Mouse (Mus musculus): Measurements from ENCODE around the gene Icam1. TPM values are rescaled to one million over a fixed set of nuclear protein-coding genes. Genes with fewer than 3 reads are reported as not detected.
A peak's percentile ranks its signal among the peaks of the same experiment; 100 is the strongest.
"Not testable (repeated sequence)": the region's sequence is repeated elsewhere in the genome, so short reads cannot be mapped to it uniquely, and the experiment has no call there.

Gene Icam1
- total and polyA plus RNA-seq, 2 experiments from 2014 or later = 4.3 to 4.4 TPM

DNA sequence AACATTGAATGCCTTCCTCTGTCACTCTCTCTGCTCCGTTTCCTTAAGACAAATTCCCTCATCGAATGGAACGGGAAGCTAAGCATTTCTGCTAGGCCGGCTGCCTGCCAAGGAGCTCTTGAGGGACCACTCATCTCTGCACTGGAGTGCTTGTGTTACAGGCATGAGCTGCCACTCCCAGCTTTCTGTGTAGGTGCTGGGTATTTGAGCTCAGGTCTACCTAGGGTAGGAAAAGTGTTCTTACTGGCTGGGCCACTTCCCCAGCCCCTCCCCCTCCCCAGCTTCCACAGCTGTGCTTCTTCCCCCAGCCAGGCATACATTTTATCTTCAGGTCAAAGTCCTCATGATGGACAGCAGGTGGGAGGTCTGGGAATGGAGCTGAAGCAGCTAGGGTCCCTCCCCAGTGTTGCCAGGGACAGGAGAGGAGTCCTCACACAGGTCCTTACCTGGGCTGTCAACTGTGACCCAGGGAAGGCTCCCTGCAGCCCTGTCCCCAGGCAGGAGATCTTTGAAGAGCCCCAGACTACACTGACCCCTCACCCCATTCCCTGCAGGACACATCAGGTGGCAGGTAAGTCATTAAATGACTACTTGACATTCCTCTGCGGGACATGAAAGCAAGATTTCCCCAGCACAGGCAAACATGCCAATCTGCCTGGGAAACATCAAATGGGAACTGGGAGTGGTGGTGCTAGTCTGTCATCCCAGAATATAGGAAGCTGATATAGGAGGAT, 22.5 kb upstream of the Icam1 start:
- Histone ChIP-seq H3K27ac (no peak overlapping the region), H3K36me3 (ENCODE audit: insufficient read depth, low read length) (no peaks in the 10 kb centered on the region), H3K4me3 (ENCODE audit: low read length) (no peak overlapping the region), H3K9me3 (ENCODE audit: low read length) (no peaks in the 10 kb centered on the region), H3K4me2 (ENCODE audit: low read depth, low read length) (no peak overlapping the region), H3K9ac (replicated peaks; ENCODE audit: low read length) (no peak overlapping the region), H3K27me3 (ENCODE audit: insufficient read depth, low read length) (no peaks in the 10 kb centered on the region), H3K4me1 (ENCODE audit: insufficient read depth, low read length) (no peaks in the 10 kb centered on the region)
- 49% methylated on average over 5 of the region's 5 CpGs for WGBS
- no peak for TF ChIP-seq CTCF (IDR thresholded peaks at IDR 0.05; ENCODE audit: low read depth)
- no peak for ATAC-seq
- DNase-seq (ENCODE audit: low spot score) = no peak

GRCm38 (mm10) chr9:20995069-20995468, 20.7 kb upstream of the Icam1 start:
- 68% methylated on average over 3 of the region's 3 CpGs for WGBS
- Histone ChIP-seq H3K9ac (replicated peaks; ENCODE audit: low read length) (no peak overlapping the region), H3K27me3 (ENCODE audit: insufficient read depth, low read length) (no peaks in the 10 kb centered on the region), H3K27ac (no peak overlapping the region), H3K9me3 (ENCODE audit: low read length) (no peaks in the 10 kb centered on the region), H3K4me2 (ENCODE audit: low read depth, low read length) (no peak overlapping the region), H3K4me1 (ENCODE audit: insufficient read depth, low read length) (no peaks in the 10 kb centered on the region), H3K36me3 (ENCODE audit: insufficient read depth, low read length) (no peaks in the 10 kb centered on the region), H3K4me3 (ENCODE audit: low read length) (no peak overlapping the region)
- DNase-seq (ENCODE audit: low spot score) (no peak), ATAC-seq (no peak)
- TF ChIP-seq CTCF (IDR thresholded peaks at IDR 0.05; ENCODE audit: low read depth) = no peak

DNA sequence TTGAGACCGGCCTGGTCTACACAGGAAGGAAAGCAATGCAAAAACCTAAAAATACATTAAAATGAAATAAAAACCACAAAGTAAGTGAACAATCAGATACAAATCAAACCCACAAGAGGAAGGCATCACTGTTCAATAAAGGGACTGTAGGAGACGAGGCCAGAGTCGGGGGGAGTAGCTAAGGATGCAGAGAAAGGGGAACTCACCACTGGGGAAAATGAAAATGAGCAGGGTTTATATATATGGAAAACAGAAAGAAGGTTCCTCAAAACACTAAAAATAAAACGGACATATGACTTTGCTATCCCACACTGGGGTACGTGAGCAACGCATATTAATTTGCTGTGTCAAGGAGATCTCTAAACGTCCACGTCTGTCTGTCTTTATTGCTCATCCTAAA, 18.7 kb upstream of the Icam1 start:
- no peak for DNase-seq (ENCODE audit: low spot score)
- Histone ChIP-seq H3K4me1 (ENCODE audit: insufficient read depth, low read length) (no peaks in the 10 kb centered on the region), H3K27me3 (ENCODE audit: insufficient read depth, low read length) (no peaks in the 10 kb centered on the region), H3K9me3 (ENCODE audit: low read length) (no peaks in the 10 kb centered on the region), H3K9ac (replicated peaks; ENCODE audit: low read length) (no peak overlapping the region), H3K4me2 (ENCODE audit: low read depth, low read length) (no peak overlapping the region), H3K27ac (no peak overlapping the region), H3K4me3 (ENCODE audit: low read length) (no peak overlapping the region), H3K36me3 (ENCODE audit: insufficient read depth, low read length) (no peaks in the 10 kb centered on the region)
- WGBS = 92% methylated on average over 8 of the region's 8 CpGs
- no peak for ATAC-seq
- no peak for TF ChIP-seq CTCF (IDR thresholded peaks at IDR 0.05; ENCODE audit: low read depth)

GRCm38 (mm10) chr9:20998337-20998736, 17.4 kb upstream of the Icam1 start:
- not testable (repeated sequence) for H3K9ac ChIP-seq (replicated peaks; ENCODE audit: low read length); H3K4me1 ChIP-seq (ENCODE audit: insufficient read depth, low read length); H3K4me2 ChIP-seq (ENCODE audit: low read depth, low read length); ATAC-seq; H3K27ac ChIP-seq; H3K36me3 ChIP-seq (ENCODE audit: insufficient read depth, low read length); H3K27me3 ChIP-seq (ENCODE audit: insufficient read depth, low read length); H3K9me3 ChIP-seq (ENCODE audit: low read length); H3K4me3 ChIP-seq (ENCODE audit: low read length)
- 76% methylated on average over 1 of the region's 1 CpGs for WGBS
- TF ChIP-seq CTCF (IDR thresholded peaks at IDR 0.05; ENCODE audit: low read depth) = peak; percentile 63
- DNase-seq (ENCODE audit: low spot score) = peak; percentile 46

DNA sequence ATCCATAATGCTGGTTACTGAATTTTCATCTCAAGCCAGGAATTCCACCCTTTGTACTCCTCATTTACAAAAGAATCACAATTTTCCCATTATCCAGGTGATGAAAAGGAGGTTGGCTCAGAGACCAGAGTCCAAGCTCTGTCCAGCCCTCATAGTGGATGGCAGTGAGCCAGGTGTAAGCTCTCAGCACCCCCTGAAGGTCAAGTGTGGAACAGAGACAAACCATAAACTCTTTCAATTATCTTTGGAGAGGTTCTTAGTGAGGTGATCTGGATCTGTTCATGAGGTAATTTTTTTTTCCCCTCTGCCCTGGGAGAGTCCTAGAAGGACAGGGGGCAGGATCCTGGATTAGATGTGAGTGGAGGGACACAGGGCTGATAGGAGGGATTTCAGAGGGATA, 15.0 kb upstream of the Icam1 start:
- no peaks in the 10 kb centered on the region for H3K4me1 ChIP-seq (ENCODE audit: insufficient read depth, low read length)
- TF ChIP-seq CTCF (IDR thresholded peaks at IDR 0.05; ENCODE audit: low read depth) = peak; percentile 54
- ATAC-seq (no peak), DNase-seq (ENCODE audit: low spot score) (peak; percentile 34)
- no peaks in the 10 kb centered on the region for H3K27me3 ChIP-seq (ENCODE audit: insufficient read depth, low read length)
- no peak overlapping the region for H3K4me2 ChIP-seq (ENCODE audit: low read depth, low read length)
- no peaks in the 10 kb centered on the region for H3K9me3 ChIP-seq (ENCODE audit: low read length)
- H3K4me3 ChIP-seq (ENCODE audit: low read length) = no peak overlapping the region
- H3K9ac ChIP-seq (replicated peaks; ENCODE audit: low read length) = no peak overlapping the region
- no peak overlapping the region for H3K27ac ChIP-seq
- H3K36me3 ChIP-seq (ENCODE audit: insufficient read depth, low read length) = peaks cover 6% of the 10 kb centered on the region; the same call in 1 of the 2 replicates

DNA sequence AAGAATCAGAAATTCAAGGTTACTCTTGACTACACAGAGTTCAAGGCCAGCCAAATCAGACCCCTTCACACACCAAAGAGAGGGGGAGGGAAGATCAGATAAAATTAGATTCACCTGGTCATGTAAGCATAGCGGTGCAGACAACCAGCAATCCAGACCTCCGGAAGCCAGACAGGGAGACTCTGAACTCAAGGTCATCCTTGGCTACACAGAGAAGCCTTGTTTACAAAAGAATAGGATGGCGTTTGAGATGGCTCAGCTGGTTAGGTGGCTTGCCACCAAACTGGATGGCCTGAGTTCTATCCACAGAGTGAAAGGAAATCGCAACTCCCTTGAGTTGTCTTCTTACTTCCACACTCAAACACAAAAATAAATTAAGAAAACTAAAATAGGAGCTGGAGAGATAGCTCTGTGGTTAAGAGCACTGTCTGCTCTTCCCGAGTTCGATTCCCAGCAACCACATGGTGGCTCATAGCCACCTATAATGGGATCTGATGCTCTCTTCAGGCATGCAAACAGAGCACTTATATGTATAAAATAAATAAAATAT, 14.1 kb upstream of the Icam1 start:
- H3K36me3 ChIP-seq (ENCODE audit: insufficient read depth, low read length) = peaks cover 9% of the 10 kb centered on the region
- H3K4me1 ChIP-seq (ENCODE audit: insufficient read depth, low read length) = no peaks in the 10 kb centered on the region
- H3K27me3 ChIP-seq (ENCODE audit: insufficient read depth, low read length) = no peaks in the 10 kb centered on the region
- no peak overlapping the region for H3K27ac ChIP-seq
- H3K4me3 ChIP-seq (ENCODE audit: low read length) = peak overlapping the region; percentile 87; the same call in 1 of the 2 replicates
- TF ChIP-seq CTCF (IDR thresholded peaks at IDR 0.05; ENCODE audit: low read depth) = no peak
- no peak for ATAC-seq
- DNase-seq (ENCODE audit: low spot score) = no peak
- WGBS = 73% methylated on average over 6 of the region's 6 CpGs
- H3K4me2 ChIP-seq (ENCODE audit: low read depth, low read length) = no peak overlapping the region
- no peak overlapping the region for H3K9ac ChIP-seq (replicated peaks; ENCODE audit: low read length)
- no peaks in the 10 kb centered on the region for H3K9me3 ChIP-seq (ENCODE audit: low read length)

DNA sequence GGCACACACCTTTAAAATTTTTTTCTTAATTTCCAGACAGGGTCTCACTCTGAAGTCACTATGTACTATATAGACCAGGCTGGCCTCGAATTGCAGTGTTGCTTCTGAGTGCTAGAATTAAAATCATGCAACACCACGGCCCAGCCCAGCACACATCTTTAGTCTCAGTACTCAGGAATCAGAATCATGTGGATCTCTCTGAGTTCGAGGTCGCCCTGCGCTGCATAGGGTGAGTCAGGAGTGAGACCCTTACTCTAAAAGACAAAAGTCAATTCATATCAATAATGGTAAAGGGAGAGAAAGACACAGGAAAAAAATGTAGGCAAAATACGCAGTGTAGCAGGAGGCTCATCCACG, 13.5 kb upstream of the Icam1 start:
- no peaks in the 10 kb centered on the region for H3K4me1 ChIP-seq (ENCODE audit: insufficient read depth, low read length)
- TF ChIP-seq CTCF (IDR thresholded peaks at IDR 0.05; ENCODE audit: low read depth) = no peak
- no peaks in the 10 kb centered on the region for H3K27me3 ChIP-seq (ENCODE audit: insufficient read depth, low read length)
- DNase-seq (ENCODE audit: low spot score) (no peak), ATAC-seq (peak; percentile 41; the same call in 1 of the 2 replicates)
- peak overlapping the region; percentile 87 for H3K4me3 ChIP-seq (ENCODE audit: low read length)
- peak overlapping the region; percentile 86 for H3K9ac ChIP-seq (replicated peaks; ENCODE audit: low read length)
- peaks cover 14% of the 10 kb centered on the region for H3K36me3 ChIP-seq (ENCODE audit: insufficient read depth, low read length)
- 10% methylated on average over 7 of the region's 7 CpGs for WGBS
- H3K4me2 ChIP-seq (ENCODE audit: low read depth, low read length) = peak overlapping the region; percentile 86
- no peaks in the 10 kb centered on the region for H3K9me3 ChIP-seq (ENCODE audit: low read length)
- H3K27ac ChIP-seq = peak overlapping the region; percentile 77

All from hindbrain, postnatal 0 days (tissue).